Mouse (Mus musculus): ENCODE data around the gene Padi6. TPM values are rescaled to one million over a fixed set of nuclear protein-coding genes. Genes with fewer than 3 reads are reported as not detected.

Gene Padi6
- total RNA-seq, 2 experiments from 2014 or later = not detected

DNA sequence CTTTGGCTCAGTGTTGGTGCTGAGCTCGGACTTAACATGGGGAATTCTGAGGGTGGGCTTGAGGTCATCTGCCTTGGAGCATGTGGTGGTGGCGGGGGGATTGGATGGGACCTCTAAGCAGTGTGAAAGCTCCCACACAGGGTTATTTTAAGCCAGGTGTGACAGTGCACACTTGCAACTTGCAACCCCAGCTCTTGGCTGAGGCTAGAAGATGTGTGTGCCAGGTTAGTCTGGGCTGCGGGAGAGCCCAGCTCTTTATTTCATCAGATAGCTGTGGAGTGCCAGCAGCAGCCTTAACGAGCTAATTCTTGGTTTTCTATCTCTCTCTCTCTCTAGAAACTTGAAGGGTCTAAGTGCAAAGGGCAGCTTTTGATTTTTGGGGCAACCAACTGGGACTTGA is 34.8 kb downstream of the Padi6 start:
- no peak for DNase-seq

DNA sequence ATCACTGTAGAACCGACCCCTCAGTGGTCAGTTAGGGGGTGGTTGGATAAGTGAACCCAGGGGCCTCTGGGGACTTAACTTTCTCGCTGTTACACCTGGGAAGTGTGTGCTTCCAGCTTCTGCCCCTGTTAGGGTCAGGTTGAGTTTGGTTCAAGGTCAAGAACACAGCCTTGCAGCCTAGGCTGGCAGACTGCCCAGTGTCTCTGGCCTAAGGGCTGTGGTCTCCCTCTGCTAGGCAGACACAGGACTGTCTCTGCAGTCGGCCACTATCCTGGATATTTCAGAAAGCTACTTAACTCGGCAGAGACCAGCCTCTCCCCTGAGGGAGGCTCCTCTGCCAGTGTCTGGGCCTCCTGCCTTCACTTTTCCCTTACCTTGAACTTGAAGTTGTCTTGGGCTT is 38.3 kb downstream of the Padi6 start:
- no peak for DNase-seq

DNA sequence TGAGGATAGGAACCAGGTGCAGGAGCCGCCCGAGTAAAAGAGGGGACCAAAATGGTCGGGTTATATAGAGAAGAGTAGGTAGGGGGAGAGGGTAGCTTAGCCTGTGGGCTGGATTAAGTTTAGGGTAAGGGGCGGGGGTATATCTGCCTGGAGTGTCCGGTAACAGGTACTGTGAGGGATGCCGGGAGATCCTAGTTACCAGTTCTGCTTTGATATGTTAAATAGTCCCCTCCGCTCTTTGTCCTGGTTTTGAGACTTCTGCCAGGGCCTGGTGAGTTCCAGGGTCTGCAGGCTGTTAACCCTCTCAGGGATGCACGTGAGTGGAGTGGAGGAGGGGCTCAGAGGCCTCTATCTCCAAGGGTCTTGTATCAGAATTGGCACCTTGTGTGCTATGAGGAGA is 38.8 kb downstream of the Padi6 start:
- DNase-seq = no peak

DNA sequence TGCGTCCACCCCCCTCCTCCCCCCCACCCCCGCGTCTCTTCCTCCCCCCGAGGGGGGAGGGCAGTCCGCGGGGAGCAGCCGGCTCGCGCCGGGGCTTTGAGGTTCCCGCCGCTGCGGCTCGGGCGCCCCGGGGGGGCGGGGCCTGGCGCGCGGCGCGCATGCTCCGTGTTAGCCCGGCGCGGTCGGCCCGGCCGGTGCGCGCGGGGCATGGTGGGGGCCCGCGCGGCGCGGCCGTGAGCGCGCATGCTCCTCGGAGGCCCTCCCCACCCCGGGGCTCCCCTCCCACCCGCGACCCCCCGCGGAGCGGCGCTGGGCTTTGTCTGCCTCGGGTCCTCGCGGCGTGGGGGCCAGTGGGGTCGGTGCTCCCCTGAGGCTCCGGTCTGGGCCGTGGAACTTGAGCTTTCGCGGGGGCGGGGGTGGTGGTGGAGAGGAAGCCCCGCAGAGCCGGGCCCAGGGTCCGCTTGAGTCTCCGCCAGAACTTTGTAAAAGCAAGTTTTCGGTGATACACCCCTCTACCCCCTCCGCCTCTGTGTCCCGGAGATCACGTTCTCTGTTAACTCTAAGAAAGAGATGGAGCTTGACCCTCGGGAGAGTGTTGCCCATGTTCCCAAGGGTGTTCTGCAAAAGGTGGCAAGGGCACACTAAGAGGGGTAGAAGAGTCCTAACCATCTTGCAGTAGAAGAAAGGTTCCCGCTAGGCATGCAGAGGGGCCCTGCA is 39.7 kb downstream of the Padi6 start:
- DNase-seq = peak; percentile 86 to 91

DNA sequence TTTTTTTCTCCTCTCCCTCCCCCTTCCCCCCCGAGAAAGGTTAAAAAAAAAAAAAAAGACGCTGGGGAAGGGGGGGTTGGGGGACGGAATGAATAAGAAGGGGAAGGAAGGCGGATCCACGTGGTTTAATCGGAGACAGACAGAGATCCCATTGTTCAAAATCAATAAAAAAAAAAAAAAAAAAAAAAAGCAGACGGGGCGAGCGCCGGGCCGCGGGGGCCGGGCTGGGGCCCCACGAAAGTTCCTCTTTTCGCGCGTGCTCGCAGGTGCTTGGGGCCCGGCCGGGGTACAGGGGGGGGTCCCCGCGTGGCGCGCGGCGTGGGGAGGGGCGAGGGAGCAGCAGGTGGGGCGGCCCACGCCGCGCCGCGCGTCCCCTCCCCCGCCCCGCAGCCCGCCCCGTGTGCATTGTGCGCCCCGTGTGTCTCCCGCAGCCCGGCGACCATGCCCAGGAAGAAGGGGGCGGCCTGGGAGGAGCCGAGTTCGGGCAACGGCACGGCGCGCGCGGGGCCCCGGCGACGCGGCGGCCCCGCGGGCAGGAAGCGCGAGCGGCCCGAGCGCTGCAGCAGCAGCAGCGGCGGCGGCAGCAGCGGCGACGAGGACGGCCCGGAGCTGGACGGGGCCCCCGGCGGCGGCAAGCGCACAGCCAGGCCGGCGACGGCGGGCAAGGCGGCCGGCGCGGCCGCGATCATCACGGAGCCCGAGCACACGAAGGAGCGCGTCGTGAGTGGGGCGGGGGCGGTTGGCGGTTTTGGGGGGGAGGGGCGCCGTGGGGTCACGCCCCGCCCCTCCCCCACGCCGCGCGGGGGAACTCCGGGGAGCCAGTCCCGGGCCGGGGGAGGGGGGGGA is 40.5 kb downstream of the Padi6 start:
- DNase-seq = peak; percentile 35 to 51

DNA sequence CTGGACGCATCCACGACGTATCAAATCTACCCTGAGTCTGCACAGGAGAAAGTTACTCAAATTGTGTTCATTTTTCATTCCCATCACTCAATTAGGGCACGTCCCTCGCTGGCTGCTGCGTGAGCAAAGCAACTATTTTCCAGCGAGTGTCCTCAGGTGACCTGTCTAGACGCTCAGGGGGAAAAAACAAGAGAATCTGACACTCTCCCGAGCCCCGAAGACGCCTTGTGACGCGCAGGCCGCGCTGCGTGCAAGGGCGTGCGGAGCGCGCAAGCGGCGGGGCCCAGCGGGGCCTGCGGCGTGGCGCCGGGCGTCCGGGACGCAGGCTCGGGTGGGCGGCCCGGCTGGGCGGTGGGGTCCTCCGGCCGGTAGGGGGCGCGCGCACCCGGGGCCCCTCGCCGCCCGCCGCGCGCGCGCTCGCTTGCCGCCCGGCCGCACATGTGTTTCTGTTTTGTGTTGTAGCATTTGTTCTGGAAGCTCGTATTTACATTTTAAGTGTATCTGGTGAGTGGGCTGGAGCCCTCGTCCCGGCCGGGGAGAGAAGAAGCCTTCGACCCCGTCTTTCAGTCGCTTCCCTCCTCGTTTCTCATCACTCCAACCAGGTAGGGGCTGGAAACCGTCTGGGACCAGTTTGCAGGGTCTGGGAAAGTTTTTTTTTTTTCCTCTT is 41.3 kb downstream of the Padi6 start:
- peak; percentile 84 for DNase-seq

DNA sequence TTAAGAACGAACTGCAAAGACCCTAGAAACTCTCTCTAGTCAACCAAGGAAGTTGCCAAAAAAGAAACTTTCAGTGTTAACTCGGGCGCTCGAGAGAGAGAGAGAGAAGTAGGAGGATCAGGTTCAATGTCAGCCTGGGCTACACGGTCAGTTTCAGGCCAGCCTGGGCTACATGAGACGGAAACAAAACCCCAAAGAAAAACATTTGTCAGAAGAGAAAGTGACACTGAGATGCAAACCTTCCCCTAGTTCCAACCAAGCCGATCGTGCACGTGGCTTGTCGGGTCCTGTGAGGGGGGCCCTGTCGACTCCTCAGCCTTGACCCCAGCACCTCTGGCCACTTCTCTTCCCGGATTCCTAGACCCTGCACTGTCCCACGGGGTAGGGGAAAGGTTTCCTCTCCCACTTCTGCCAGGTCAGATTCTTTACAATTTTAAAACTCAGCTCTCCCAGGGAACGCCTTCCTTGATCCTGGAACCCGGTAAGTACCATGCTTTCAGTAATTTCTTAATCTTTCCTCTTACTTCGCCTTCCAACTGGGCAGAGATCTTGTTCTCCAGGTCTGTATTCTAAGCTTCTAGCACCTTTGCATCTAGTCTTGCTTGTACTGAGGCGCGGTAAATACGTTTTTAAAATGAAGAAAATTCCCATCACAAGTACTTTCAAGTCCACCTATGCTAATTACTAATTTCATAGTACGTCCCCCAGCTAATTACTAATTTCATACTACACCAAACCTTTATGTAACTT is 42.0 kb downstream of the Padi6 start, which contains the start of gene Rcc2:
Gene Rcc2, plus strand, starts transcription at position 273 of the 750 bp plus-strand sequence.
- DNase-seq = peak in 1 of 2 experiments; percentile 44

DNA sequence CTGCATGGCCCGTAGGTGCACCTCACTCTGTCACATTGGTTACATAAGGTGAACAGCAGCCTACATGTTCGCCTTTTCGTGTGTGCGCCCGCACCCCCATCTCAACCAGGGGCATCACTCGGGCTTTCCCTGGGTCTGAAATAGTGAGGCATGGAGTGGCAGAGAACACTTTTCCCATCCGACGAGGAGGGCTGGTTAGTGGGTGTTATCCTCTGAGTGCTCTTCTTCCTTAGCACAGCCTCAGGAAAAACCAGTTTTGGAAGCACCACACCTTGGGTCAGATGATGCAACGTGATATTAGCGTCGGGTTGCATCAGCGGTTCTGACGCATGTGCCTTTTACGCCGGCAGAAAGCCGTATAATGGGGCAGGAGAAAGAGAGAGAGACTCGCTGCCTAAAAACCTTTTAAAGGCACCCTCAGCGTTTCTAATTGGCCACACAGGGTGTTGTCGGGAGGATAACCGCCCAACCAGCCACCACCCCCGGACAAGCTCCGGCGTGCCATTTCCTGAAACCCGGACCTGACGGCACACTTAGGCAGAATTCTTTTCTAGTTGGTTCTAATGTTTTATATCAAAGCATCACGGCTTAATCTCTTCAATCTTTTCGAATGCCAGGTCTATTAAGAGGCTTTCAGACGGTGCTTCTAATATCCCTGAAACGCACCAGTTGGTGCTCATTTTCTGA is 42.9 kb downstream of the Padi6 start:
- DNase-seq = peak; percentile 75 to 87

DNA sequence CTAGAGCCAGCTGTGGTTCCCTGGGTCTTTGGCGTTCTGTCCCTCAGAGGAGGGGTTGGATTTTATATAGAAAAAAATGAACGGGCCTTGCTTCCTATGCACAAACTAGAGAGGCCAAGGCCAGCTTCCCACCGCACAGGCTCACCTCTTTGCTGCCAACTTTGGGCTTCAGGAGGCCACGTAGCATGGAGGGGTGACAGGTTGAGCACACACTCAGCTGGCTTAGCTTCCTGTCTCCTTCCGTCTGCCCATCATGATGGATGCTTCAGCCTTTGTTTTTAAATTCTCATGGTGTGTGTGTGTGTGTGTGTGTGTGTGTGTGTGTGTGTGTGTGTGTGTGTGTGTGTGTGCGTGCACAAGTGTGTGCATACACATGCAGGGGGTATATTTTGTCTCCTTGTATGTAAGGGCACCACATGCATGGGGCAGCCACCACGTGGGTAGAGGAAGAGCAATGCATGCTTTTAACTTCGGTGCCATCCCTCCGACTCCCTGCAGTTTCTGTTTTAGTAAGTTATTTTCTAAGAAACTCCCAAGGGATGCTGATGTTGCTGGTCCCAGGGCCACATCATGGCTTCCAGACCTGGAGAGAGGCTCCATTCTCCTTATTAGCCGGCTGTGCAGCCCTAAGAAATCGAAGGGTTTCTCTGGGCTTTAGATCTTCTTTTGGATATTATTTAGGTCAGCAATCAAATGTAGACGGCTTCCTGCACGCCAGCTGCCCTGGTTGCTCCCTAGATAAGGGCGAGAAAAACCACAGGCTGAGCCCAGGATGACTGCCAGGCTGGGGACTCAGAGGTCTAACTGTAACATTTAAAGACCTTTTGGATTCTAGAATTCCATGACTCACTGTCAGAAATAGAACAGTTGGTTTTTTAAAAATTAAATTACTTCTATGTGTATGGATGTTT is 46.5 kb downstream of the Padi6 start:
- no peak for DNase-seq

DNA sequence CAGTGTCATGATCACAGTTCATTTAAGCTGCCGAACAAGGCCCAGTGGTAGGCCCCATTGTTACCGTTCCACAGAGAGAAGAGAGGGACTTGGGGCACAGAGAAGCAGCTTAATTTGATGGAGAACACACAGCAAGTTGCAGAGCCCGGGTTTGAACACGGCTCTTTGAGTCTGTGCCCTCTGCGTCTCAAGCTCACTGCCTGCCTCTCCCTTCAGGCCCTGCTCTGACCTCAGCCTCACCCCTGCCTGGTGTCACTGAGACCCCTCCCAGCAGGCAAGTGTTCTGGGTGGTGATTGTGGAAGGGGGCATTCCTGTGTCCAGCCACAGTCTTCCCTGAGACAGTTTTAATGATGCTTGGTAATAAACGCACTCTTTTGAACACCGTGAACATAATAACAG is 47.3 kb downstream of the Padi6 start:
- DNase-seq = no peak

DNA sequence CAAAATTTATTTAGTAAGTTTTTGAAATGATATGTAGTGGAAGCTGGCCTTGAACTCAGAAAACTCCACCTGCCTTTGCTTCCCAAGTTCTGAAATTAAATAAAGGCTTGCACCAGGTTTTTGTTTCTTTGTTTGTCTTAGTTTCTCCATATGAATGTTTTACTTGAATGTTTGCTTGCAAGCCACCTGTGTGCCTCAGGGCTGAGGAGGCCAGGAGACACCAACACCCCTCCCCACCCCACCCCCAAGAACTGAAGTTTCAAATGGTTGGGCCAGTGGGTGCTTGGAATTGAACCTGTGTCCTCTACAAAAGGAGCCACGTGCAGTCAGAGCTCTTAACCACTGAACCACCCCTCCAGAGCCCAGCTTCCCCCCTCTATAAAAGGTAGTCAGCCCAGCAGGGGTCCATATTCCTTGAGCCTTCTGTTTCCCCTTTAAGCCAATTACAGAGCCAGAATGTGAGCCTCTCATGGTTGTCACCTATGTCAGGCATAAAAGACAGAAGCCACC is 47.8 kb downstream of the Padi6 start:
- DNase-seq = no peak

DNA sequence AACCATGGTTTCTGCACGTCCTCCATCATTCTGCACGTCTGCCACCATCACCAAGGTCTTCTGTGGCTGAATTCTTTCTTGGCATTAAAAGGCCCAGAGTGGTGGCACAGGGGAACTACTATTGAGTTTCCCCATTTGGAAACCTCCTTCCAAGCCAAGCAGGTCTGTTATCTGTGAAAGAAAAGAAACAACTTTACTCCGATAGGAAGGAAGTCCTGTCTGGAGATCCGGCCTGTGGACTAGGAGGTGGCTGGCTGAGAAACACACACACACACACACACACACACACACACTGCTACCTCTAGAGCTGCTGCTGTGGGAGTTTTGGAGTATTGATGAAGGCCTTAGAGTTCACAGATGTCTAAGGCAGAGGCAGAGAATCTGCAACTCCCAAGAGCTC is 48.9 kb downstream of the Padi6 start:
- DNase-seq = no peak

DNA sequence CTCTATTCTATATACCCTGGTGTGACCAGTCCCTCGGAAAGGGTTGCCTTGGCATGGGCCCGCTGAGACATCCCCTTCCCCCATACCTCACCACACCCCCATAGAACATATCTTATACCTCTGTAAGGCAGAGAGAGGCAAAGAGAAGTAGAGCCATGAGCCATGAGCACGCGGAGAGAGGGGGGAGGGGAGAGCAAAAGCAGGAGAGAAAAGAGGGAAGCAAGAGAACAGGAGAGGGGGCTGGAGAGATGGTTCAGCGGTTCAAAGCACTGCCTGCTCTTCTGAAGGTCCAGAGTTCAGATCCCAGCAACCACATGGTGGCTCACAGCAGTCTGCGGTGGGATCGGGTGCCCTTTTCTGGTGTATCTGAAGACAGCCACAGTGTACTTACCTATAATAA is 51.0 kb downstream of the Padi6 start:
- no peak for DNase-seq

DNA sequence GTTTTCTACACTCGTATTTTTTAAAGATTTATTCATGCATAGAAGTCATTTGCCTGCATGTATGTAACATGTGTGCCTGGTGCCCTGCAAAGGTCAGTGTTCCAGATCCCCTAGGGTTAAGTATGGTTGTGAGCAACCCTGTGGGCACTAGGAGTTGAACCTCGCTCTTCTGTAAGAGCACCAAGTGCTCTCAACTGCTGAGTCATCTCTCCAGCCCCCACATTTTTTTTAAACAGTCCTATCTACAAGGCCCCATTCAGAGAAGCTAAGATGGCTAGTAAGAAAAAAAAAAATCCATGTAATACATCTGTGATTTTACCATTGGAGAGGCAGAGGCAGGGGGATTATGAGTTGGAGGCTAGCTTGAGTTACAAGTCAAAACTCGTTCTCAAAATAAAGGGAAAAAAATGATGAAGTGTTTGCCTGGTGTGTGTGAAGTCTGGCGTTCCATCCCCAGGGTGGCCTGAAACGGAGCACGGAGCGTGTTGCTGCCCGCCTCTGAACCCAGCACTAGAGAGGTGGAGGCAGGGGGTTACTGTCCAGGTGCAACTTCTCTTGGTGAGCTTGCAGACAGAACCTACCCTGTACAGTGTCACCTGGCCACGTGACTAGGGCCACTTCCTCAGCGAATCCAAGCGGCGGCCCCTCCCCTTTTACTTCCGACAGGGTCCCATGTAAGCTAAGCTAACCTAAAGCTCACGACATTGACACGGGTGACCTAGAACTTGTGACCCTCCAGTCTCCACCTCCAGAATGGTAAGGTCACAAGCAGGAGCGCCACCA is 52.4 kb downstream of the Padi6 start:
- DNase-seq = no peak

DNA sequence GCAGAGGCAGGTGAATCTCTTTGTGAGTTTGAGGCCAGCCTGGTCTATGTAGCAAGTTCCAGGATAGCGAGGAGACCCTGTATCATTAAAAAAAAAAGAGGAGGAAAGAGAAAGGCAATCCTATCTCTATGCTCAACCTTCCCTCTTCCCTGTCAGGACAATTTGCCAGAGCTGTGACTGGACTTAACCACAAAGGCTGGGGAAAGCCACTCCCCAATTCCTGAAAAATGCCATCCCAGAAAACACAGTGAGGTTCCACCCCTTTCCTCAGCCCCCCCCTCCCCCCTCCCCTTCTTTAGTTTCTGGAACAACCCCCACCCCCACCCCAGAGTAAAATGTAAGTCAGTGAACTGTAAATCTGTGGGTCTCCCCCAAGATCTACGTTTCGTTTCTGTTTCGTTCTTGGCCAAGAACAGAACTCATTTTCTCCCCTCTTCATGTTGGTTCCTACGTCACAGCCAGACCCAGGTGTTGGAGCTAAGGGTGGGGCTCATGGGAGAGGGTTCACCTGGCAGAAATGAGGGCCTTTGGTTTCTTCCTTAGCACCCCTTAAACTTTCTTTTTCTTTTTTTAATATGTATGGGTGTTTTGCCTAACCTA is 53.5 kb downstream of the Padi6 start:
- no peak for DNase-seq

DNA sequence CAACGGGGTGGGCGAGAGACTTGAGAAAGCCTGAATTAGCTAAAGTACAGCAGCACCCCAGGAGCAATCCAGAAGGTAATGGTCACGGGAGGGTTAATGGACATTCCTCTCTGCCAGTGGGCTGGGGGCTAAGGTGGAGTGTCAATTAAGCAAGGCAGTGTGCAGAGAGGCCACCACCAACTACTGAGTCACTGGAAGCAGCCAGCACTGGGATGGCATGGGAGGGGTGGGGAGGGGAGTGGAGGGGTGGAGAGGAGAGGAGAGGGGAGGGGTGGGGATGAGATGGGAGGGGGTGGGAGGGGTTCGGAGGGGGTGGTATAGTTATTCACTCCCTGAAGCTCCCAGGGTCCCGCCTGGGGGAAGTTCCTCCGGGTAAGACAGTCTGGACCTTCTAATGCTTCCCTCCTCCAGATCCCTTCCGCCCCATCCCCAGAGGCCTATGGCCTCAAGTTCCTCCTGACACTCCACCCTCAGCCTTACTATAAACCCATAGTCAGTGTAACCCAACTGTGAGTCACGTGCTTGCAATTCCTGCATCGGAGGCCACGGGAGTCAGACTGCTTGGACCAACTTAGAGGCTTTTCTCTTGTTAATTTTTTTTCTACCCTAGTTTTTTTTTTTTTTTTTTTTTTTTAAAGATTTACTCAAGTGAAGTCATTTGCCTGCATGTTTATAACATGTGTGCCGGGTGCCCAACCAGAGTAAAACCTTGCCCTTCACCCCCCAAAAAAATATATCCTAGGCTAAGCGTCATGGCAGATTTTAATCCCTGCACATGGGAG is 54.2 kb downstream of the Padi6 start:
- DNase-seq = peak in 1 of 2 experiments; percentile 61

DNA sequence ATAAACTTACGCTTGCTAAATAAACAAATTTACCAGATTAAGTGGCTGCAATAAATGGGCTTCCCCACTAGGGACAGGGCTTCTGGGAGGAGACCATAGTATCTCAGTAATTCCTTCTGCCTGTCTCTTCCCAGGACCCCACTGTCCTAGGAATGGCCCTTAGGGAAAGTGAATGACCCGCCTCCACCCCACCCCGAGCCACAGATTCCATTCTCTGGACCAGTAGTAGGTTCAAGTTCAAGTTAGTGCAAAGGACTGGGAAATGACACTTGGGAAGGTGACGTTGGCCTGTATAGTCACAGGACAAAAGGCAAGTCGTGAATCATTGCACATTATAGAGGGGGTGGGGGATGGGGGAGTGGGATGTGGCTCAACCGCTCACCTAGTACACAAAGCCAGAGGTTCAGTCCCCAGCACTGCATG is 57.6 kb downstream of the Padi6 start:
- DNase-seq = no peak

Measured in heart, adult 18-20 months (tissue).